Mouse (Mus musculus): ENCODE measurements at regions not wholly inside any gene's neighbourhood (a gene's known extent, or its start where the extent isn't known, plus 50 kb on each side); places are given as distances from the start of the nearest gene placed in this dataset.

DNA sequence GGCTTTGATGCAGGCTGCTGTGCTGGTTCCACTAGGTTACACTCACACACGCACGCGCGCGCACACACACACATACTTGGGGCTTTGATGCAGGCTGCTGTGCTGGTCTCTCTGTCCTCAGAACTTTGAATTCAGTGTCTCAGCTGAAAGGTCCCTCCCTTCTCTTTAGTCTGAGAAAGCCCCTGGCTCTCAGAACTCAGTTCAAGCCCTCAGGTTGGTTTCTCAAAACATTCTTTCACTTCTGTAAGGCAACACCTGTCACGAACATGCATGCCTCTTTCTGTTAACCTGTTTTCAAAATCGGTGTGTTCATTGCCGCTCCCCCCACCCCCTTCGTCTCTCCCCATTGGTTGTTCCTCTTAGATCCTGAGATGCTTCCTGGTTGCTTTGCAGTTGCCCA is 118.8 kb upstream of the Ccnd2 start:
- TF ChIP-seq CTCF (IDR thresholded peaks at IDR 0.05; ENCODE audit: low read depth) (no peak), EP300 (IDR thresholded peaks at IDR 0.05; ENCODE audit: low read depth) (no peak)

Data from heart, postnatal 0 days (tissue).